ENCODE assay signal across 11 mouse cellular contexts in genomic region chr13:101847879-101848600, GRCm38 (mm10).
DNase-seq lines count a peak whose midpoint lies in the region; ATAC-seq and TF ChIP-seq lines count a peak whose summit lies in the region.
"Had no signal": no experiment of that assay in that cellular context is flagged by ENCODE, and none has a peak within 500 bp of the region (broad histone marks: within the 10 kb centered on the region; RNA-seq: fewer than 3 reads in every experiment).

No protein-coding gene starts in this region.

- peak overlapping the region; percentile 89 for H3K27ac ChIP-seq in liver, adult 2 months (replicated peaks; ENCODE audit: insufficient read depth, low read depth, low read length)
- H3K27ac ChIP-seq in liver, embryonic 11.5 days (ENCODE audit: low read depth, low read length), result no peak overlapping the region
- H3K27ac ChIP-seq in embryonic facial prominence, embryonic 14.5 days (replicated peaks; ENCODE audit: low read depth, low read length), result peak overlapping the region; percentile 10; the same call in 1 of the 2 replicates
- H3K27ac ChIP-seq in lung, postnatal 0 days (ENCODE audit: low read length), result peak overlapping the region; percentile 55; the same call in 1 of the 2 replicates
- H3K27ac ChIP-seq in thymus, adult 2 months (ENCODE audit: control insufficient read depth, insufficient read depth, low read length), result no peak overlapping the region
- H3K27ac ChIP-seq: hindbrain, embryonic 15.5 days; neural tube, embryonic 13.5 days had no signal

- 28% methylated on average over 12 of the region's 12 CpGs for WGBS in liver, adult 2 months
- 79% methylated on average over 12 of the region's 12 CpGs for WGBS in liver, embryonic 11.5 days
- 54% methylated on average over 12 of the region's 12 CpGs for WGBS in embryonic facial prominence, embryonic 14.5 days
- WGBS in lung, postnatal 0 days, result 49% methylated on average over 12 of the region's 12 CpGs
- 91% methylated on average over 12 of the region's 12 CpGs for WGBS in thymus, adult 2 months

- H3K4me3 ChIP-seq in liver, adult 2 months (ENCODE audit: insufficient read depth, low read depth, low read length), result 0 out of 2 replicates have a peak overlapping the region, but pooled peaks have one; percentile 9
- H3K4me3 ChIP-seq in liver, embryonic 11.5 days (ENCODE audit: low read depth, low read length), result no peak overlapping the region
- no peak overlapping the region for H3K4me3 ChIP-seq in embryonic facial prominence, embryonic 14.5 days (ENCODE audit: low read depth, low read length)
- H3K4me3 ChIP-seq in lung, postnatal 0 days (ENCODE audit: low read depth, low read length), result no peak overlapping the region
- H3K4me3 ChIP-seq in thymus, adult 2 months (ENCODE audit: control insufficient read depth, insufficient read depth, low read length), result no peak overlapping the region
- H3K4me3 ChIP-seq: hindbrain, embryonic 15.5 days; neural tube, embryonic 13.5 days had no signal

- peak; percentile 57 for DNase-seq in adrenal gland, adult 2 months
- DNase-seq in adrenal gland, postnatal 25 days, result no peak
- peak; percentile 96 for DNase-seq in liver, adult 2 months (ENCODE audit: extremely low read depth, low read depth, low spot score)
- DNase-seq in liver, embryonic 11.5 days (ENCODE audit: low spot score), result no peak
- DNase-seq in embryonic facial prominence, embryonic 14.5 days (ENCODE audit: low spot score), result peak; percentile 74
- DNase-seq in lung, postnatal 0 days (ENCODE audit: low spot score), result peak; percentile 39
- no peak for DNase-seq in yolk sac, embryonic 10.5 days (ENCODE audit: low spot score)
- DNase-seq in thymus, adult 2 months, result no peak
- DNase-seq: kidney, postnatal 4 days had no signal

- peaks cover 20% of the 10 kb centered on the region for H3K4me1 ChIP-seq in liver, adult 2 months (ENCODE audit: control insufficient read depth, insufficient read depth, low read length)
- H3K4me1 ChIP-seq in liver, embryonic 11.5 days (replicated peaks; ENCODE audit: control insufficient read depth, insufficient read depth, low read length), result no peaks in the 10 kb centered on the region
- 0 out of 2 replicates have a peak, but pooled peaks cover 3% of the 10 kb centered on the region for H3K4me1 ChIP-seq in embryonic facial prominence, embryonic 14.5 days (ENCODE audit: control insufficient read depth, insufficient read depth, low read length)
- peaks cover 13% of the 10 kb centered on the region; the same call in 1 of the 2 replicates for H3K4me1 ChIP-seq in lung, postnatal 0 days (ENCODE audit: insufficient read depth, low read depth, low read length)
- H3K4me1 ChIP-seq in thymus, adult 2 months (replicated peaks; ENCODE audit: control insufficient read depth, insufficient read depth, low read length), result no peaks in the 10 kb centered on the region
- H3K4me1 ChIP-seq: hindbrain, embryonic 15.5 days; neural tube, embryonic 13.5 days had no signal

- H3K36me3 ChIP-seq in liver, adult 2 months (ENCODE audit: control insufficient read depth, insufficient read depth, low read length), result no peaks in the 10 kb centered on the region
- H3K36me3 ChIP-seq in liver, embryonic 11.5 days (ENCODE audit: control insufficient read depth, insufficient read depth, low read length), result no peaks in the 10 kb centered on the region
- no peaks in the 10 kb centered on the region for H3K36me3 ChIP-seq in embryonic facial prominence, embryonic 14.5 days (ENCODE audit: control insufficient read depth, insufficient read depth, low read length)
- H3K36me3 ChIP-seq in lung, postnatal 0 days (ENCODE audit: insufficient read depth, low read length), result no peaks in the 10 kb centered on the region
- no peaks in the 10 kb centered on the region for H3K36me3 ChIP-seq in thymus, adult 2 months (ENCODE audit: control insufficient read depth, insufficient read depth, low read length)
- H3K36me3 ChIP-seq: hindbrain, embryonic 15.5 days; neural tube, embryonic 13.5 days had no signal

- H3K9me3 ChIP-seq in liver, embryonic 11.5 days (ENCODE audit: control insufficient read depth, low read length), result no peaks in the 10 kb centered on the region
- H3K9me3 ChIP-seq in embryonic facial prominence, embryonic 14.5 days (ENCODE audit: control insufficient read depth, low read length), result no peaks in the 10 kb centered on the region
- H3K9me3 ChIP-seq in lung, postnatal 0 days (ENCODE audit: low read length), result no peaks in the 10 kb centered on the region
- H3K9me3 ChIP-seq: hindbrain, embryonic 15.5 days; neural tube, embryonic 13.5 days had no signal

- no peaks in the 10 kb centered on the region for H3K79me2 ChIP-seq in liver, adult 2 months (ENCODE audit: control insufficient read depth, insufficient read depth, low read length)

- ATAC-seq in liver, embryonic 11.5 days (replicated peaks; ENCODE audit: low FRiP score), result no peak
- peak; percentile 65; the same call in 1 of the 2 replicates for ATAC-seq in embryonic facial prominence, embryonic 14.5 days (ENCODE audit: low read depth)
- peak; percentile 16; the same call in 1 of the 2 replicates for ATAC-seq in lung, postnatal 0 days

- TF ChIP-seq CTCF in liver, adult 2 months (IDR thresholded peaks at IDR 0.05; ENCODE audit: low read depth, low read length), result 0 out of 2 replicates have a peak, but pooled peaks have one; percentile 25
- TF ChIP-seq CTCF in lung, postnatal 0 days (IDR thresholded peaks at IDR 0.05), result no peak
- TF ChIP-seq CTCF in thymus, adult 2 months (IDR thresholded peaks at IDR 0.05; ENCODE audit: borderline replicate concordance, control insufficient read depth, extremely low read depth, insufficient read depth, low read length, poor library complexity), result no peak

- no peak for TF ChIP-seq POLR2A in liver, adult 2 months (IDR thresholded peaks at IDR 0.05; ENCODE audit: extremely low read depth, insufficient read depth, low read length)
- no peak for TF ChIP-seq POLR2A in thymus, adult 2 months (IDR thresholded peaks at IDR 0.05; ENCODE audit: control insufficient read depth, extremely low read depth, insufficient read depth, low read length, poor library complexity)

- H3K9ac ChIP-seq in liver, adult 2 months (ENCODE audit: low read depth, low read length), result peak overlapping the region; percentile 61
- H3K9ac ChIP-seq in liver, embryonic 11.5 days (ENCODE audit: low read depth, low read length), result no peak overlapping the region
- no peak overlapping the region for H3K9ac ChIP-seq in embryonic facial prominence, embryonic 14.5 days (ENCODE audit: low read depth, low read length)
- no peak overlapping the region for H3K9ac ChIP-seq in lung, postnatal 0 days (replicated peaks; ENCODE audit: low read depth)
- H3K9ac ChIP-seq: hindbrain, embryonic 15.5 days; neural tube, embryonic 13.5 days had no signal

- no peak for TF ChIP-seq EP300 in lung, postnatal 0 days (IDR thresholded peaks at IDR 0.05)

- no peak overlapping the region for H3K4me2 ChIP-seq in liver, embryonic 11.5 days
- H3K4me2 ChIP-seq in embryonic facial prominence, embryonic 14.5 days (ENCODE audit: low read depth, low read length), result no peak overlapping the region
- H3K4me2 ChIP-seq in lung, postnatal 0 days (replicated peaks; ENCODE audit: low read depth, low read length), result no peak overlapping the region
- H3K4me2 ChIP-seq: hindbrain, embryonic 15.5 days; neural tube, embryonic 13.5 days had no signal

- no peaks in the 10 kb centered on the region for H3K27me3 ChIP-seq in liver, adult 2 months (ENCODE audit: control insufficient read depth, insufficient read depth, low read length)
- H3K27me3 ChIP-seq in liver, embryonic 11.5 days (replicated peaks; ENCODE audit: control insufficient read depth, insufficient read depth, low read length), result no peaks in the 10 kb centered on the region
- H3K27me3 ChIP-seq in embryonic facial prominence, embryonic 14.5 days (replicated peaks; ENCODE audit: control insufficient read depth, insufficient read depth, low read length), result no peaks in the 10 kb centered on the region
- H3K27me3 ChIP-seq in lung, postnatal 0 days (replicated peaks; ENCODE audit: insufficient read depth, low read length), result no peaks in the 10 kb centered on the region
- no peaks in the 10 kb centered on the region for H3K27me3 ChIP-seq in thymus, adult 2 months (ENCODE audit: control insufficient read depth, insufficient read depth, low read length)
- H3K27me3 ChIP-seq: hindbrain, embryonic 15.5 days; neural tube, embryonic 13.5 days had no signal

Comparison
In these comparisons a context has a peak if more than half of its experiments do, and no peak if none do; other contexts are left out.
1. DNase-seq: peak in adrenal gland, adult 2 months (single experiment), liver, adult 2 months (single experiment), embryonic facial prominence, embryonic 14.5 days (single experiment) and lung, postnatal 0 days (single experiment); none in adrenal gland, postnatal 25 days (single experiment), liver, embryonic 11.5 days (single experiment), yolk sac, embryonic 10.5 days (single experiment) and thymus, adult 2 months (single experiment).
2. H3K27ac ChIP-seq: peak in liver, adult 2 months (single experiment), embryonic facial prominence, embryonic 14.5 days (single experiment) and lung, postnatal 0 days (single experiment); none in liver, embryonic 11.5 days (single experiment) and thymus, adult 2 months (single experiment).